Comparison of ENCODE assay signal across 9 mouse cellular contexts in genomic region chr5:130938911-130939608, GRCm38 (mm10).
A peak's percentile ranks its signal among the peaks of the same experiment; 100 is the strongest.
DNase-seq lines count a peak whose midpoint lies in the region; ATAC-seq and TF ChIP-seq lines count a peak whose summit lies in the region.
"Had no signal": no experiment of that assay in that cellular context is flagged by ENCODE, and none has a peak within 500 bp of the region (broad histone marks: within the 10 kb centered on the region; RNA-seq: fewer than 3 reads in every experiment).

No protein-coding gene starts in this region.

- peak; percentile 90 for DNase-seq in lung, embryonic 14.5 days
- DNase-seq in lung, adult 2 months: no peak
- peak; percentile 71 for DNase-seq in embryo, embryonic 11 days
- peak; percentile 51 for DNase-seq in gastrocnemius, postnatal 14 days
- peak; percentile 65 to 71 for DNase-seq in layer of hippocampus, postnatal 10 days (ENCODE audit: low spot score in 2 of 2)
- peak; percentile 42 for DNase-seq in midbrain, embryonic 14.5 days
- no peak for DNase-seq in thymus, adult 18-20 months

- no peaks in the 10 kb centered on the region for H3K9me3 ChIP-seq in lung, embryonic 14.5 days (ENCODE audit: low read depth, low read length)
- no peaks in the 10 kb centered on the region for H3K9me3 ChIP-seq in midbrain, embryonic 14.5 days (ENCODE audit: control insufficient read depth, low read length)

- H3K4me3 ChIP-seq in lung, embryonic 14.5 days (ENCODE audit: low read depth, low read length): no peak overlapping the region
- no peak overlapping the region for H3K4me3 ChIP-seq in lung, adult 2 months (replicated peaks; ENCODE audit: extremely low read depth, low read depth, low read length)
- no peak overlapping the region for H3K4me3 ChIP-seq in midbrain, embryonic 14.5 days (replicated peaks; ENCODE audit: low read depth, low read length)

- H3K4me1 ChIP-seq in lung, embryonic 14.5 days (ENCODE audit: insufficient read depth): 0 out of 2 replicates have a peak, but pooled peaks cover 6% of the 10 kb centered on the region
- no peaks in the 10 kb centered on the region for H3K4me1 ChIP-seq in lung, adult 2 months (ENCODE audit: control insufficient read depth, insufficient read depth, low read length)
- 0 out of 2 replicates have a peak, but pooled peaks cover 4% of the 10 kb centered on the region for H3K4me1 ChIP-seq in midbrain, embryonic 14.5 days (ENCODE audit: control insufficient read depth, insufficient read depth, low read length)

- H3K27me3 ChIP-seq in lung, embryonic 14.5 days (ENCODE audit: insufficient read depth, low read length): no peaks in the 10 kb centered on the region
- no peaks in the 10 kb centered on the region for H3K27me3 ChIP-seq in midbrain, embryonic 14.5 days (ENCODE audit: control insufficient read depth, insufficient read depth, low read length)
- H3K27me3 ChIP-seq: Patski had no signal

- TF ChIP-seq CTCF in lung, embryonic 14.5 days (IDR thresholded peaks at IDR 0.05; ENCODE audit: low read depth): no peak
- TF ChIP-seq CTCF in lung, adult 2 months (IDR thresholded peaks at IDR 0.05; ENCODE audit: insufficient read depth, low read length): no peak

- H3K27ac ChIP-seq in lung, embryonic 14.5 days (ENCODE audit: low read depth): peak overlapping the region; percentile 67
- peak overlapping the region; percentile 39; the same call in 1 of the 2 replicates for H3K27ac ChIP-seq in midbrain, embryonic 14.5 days (replicated peaks; ENCODE audit: low read depth, low read length)

- WGBS in lung, embryonic 14.5 days: 28% methylated on average over 4 of the region's 4 CpGs
- WGBS in lung, adult 2 months: 39% methylated on average over 4 of the region's 4 CpGs
- WGBS in midbrain, embryonic 14.5 days: 13% methylated on average over 4 of the region's 4 CpGs

- intact Hi-C loops in gastrocnemius, postnatal 14 days (cut with DNase I; ENCODE audit: low total_unique reads): no loop called here

- no peak overlapping the region for H3K9ac ChIP-seq in lung, embryonic 14.5 days
- no peak overlapping the region for H3K9ac ChIP-seq in midbrain, embryonic 14.5 days (replicated peaks; ENCODE audit: low read length)

- no peak for TF ChIP-seq POLR2A in lung, adult 2 months (IDR thresholded peaks at IDR 0.05; ENCODE audit: borderline replicate concordance, extremely low read depth, low read depth, low read length)

- H3K4me2 ChIP-seq in lung, embryonic 14.5 days: no peak overlapping the region
- H3K4me2 ChIP-seq in midbrain, embryonic 14.5 days (ENCODE audit: low read length): no peak overlapping the region

- H3K36me3 ChIP-seq in lung, embryonic 14.5 days (ENCODE audit: insufficient read depth): no peaks in the 10 kb centered on the region
- no peaks in the 10 kb centered on the region for H3K36me3 ChIP-seq in midbrain, embryonic 14.5 days (ENCODE audit: control insufficient read depth, insufficient read depth, low read length)

- ATAC-seq in lung, embryonic 14.5 days (ENCODE audit: insufficient read depth): peak; percentile 73
- no peak for ATAC-seq in midbrain, embryonic 14.5 days (ENCODE audit: low FRiP score, low TSS enrichment)
- no peak for ATAC-seq in megakaryocyte-erythroid progenitor cell, adult 5-6 weeks (replicated peaks; ENCODE audit: low FRiP score, low TSS enrichment, poor library complexity, severe bottlenecking)

Comparison
In these comparisons a context has a peak if more than half of its experiments do, and no peak if none do; other contexts are left out.
1. DNase-seq: peak in lung, embryonic 14.5 days (single experiment), embryo, embryonic 11 days (single experiment), gastrocnemius, postnatal 14 days (single experiment), layer of hippocampus, postnatal 10 days (2 of 2) and midbrain, embryonic 14.5 days (single experiment); none in lung, adult 2 months (single experiment) and thymus, adult 18-20 months (0 of 2).